Mouse (Mus musculus) ZHBTc4 (cell line): Measurements from ENCODE around the gene Wdr18.
A peak's percentile ranks its signal among the peaks of the same experiment; 100 is the strongest.

Experiments used
- DNase-seq: peaks from one replicate; pipeline ENCODE4 v3.0.0-alpha.2; 2011; ENCODE audit warnings: low read depth, low spot score

Gene Wdr18

DNA sequence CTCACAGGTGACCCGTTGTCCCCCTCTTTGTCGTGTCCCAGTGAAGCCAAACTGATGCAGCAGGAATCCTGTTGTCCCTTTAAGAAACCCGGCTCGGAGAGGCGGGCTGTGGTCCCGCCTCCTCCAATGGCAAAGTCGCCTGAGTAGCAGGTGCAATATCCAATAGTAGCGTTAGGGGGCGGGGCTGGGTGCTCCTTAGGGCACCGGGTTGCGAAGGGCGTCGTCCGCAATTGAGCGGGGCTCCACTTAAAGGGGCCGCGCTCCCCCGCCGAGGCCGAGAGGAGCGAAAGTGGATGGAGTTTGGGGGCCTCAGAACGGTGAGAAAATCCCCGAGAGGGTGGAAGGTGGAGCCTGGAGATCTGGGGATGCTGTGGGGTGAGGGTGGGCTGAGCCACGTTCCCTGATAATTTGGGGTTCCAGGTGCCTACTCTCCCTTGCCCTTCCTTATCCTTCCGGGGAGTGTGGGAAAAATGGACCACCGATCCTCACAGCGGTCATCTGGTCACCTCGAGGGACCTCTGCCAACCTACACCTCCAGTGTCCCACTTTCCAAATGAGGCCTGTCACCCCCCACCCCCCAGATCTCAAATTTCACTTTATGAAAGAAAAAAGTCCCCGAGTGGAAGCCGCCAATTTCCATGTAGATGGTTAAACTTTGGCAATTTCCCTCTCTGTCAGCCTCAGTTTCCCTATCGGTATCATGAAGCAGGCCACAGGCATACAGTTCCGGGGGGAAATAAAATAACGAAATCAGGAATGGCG lies 36.5 kb downstream of the Wdr18 start, which contains the start of gene Abca7:
Abca7 (plus strand) TSS at position 223 of the 762 bp plus-strand sequence.
- DNase-seq: peak; percentile 98

DNA sequence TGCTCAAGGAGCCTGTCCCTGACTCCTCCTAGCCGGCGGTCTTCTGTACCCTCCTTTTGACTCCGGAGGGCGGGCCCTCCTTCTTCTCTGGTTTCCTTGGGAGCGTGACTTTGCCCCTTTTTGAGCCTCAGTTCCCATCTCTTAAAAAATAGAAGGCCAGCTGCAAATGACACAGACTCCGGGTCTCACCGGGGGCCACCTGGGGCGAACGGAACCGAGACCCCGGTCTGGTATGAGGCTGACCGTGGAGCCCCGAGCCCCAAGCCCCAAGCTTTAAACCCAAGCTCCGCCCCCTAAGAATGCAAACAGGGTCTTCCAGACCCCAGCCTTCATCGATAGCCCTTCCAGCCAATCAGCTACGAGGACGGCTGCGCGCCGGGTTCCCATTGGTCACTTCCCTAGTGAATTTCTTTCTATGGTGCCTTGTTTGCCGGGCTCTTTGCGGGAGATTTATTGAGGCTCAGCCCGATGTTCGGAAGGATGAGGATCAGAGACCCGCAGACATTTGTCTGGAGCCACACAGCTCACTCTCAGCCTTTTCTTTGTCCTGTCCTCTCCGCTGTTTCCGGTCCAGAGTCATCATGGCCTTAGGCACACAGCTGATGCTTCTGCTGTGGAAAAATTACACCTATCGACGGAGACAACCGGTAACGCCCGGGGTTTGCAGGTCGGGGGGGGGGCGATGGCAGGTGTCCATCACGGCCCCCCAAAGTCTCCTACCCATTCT lies 37.2 kb downstream of the Wdr18 start:
- peak; percentile 89 for DNase-seq

DNA sequence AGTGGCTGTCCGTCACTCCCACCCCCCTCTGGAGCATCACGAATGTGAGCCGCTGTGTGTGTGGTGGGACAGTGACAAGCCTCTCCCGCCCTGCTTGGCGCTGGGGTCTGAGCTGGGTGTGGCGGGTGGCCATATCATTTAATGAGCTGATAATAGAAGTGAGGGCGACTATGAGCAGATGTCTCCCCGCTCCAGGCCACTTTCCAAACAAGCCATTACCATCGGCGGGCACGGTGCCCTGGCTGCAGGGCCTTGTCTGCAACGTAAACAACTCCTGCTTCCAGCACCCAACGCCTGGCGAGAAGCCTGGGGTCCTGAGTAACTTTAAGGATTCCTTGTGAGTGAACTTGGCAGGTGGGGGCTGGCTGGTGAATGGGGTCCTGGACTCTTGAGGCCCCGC lies 37.9 kb downstream of the Wdr18 start:
- DNase-seq: no peak

DNA sequence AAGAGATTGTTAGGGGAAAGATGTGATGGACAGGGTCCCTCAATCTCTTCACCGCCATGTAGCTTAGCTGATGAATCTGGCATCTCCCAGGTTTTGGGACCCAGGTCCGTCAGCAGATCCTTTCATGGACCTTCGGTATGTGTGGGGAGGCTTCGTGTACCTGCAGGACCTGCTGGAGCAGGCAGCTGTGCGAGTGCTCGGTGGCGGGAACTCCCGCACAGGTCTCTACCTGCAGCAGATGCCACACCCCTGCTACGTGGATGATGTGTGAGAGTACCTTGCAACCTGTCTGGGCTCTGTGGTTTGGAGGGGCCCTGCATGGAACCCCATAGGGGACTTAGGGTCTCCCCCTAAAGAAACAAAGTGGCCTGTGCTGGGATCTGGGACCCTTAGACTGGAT lies 42.0 kb downstream of the Wdr18 start:
- DNase-seq: no peak

DNA sequence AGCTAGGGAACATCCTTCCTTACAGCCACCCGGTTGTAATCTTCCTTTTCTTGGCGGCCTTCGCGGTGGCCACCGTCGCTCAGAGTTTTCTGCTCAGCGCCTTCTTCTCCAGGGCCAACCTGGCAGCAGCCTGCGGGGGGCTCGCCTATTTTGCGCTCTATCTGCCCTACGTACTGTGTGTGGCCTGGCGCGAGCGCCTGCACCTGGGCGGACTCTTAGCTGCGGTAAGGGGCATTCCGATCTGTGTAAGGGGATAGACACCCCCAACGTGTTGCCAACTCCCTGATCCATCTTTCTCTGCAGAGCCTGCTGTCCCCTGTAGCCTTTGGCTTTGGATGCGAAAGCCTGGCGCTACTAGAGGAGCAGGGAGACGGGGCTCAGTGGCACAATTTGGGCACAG lies 42.9 kb downstream of the Wdr18 start:
- no peak for DNase-seq

DNA sequence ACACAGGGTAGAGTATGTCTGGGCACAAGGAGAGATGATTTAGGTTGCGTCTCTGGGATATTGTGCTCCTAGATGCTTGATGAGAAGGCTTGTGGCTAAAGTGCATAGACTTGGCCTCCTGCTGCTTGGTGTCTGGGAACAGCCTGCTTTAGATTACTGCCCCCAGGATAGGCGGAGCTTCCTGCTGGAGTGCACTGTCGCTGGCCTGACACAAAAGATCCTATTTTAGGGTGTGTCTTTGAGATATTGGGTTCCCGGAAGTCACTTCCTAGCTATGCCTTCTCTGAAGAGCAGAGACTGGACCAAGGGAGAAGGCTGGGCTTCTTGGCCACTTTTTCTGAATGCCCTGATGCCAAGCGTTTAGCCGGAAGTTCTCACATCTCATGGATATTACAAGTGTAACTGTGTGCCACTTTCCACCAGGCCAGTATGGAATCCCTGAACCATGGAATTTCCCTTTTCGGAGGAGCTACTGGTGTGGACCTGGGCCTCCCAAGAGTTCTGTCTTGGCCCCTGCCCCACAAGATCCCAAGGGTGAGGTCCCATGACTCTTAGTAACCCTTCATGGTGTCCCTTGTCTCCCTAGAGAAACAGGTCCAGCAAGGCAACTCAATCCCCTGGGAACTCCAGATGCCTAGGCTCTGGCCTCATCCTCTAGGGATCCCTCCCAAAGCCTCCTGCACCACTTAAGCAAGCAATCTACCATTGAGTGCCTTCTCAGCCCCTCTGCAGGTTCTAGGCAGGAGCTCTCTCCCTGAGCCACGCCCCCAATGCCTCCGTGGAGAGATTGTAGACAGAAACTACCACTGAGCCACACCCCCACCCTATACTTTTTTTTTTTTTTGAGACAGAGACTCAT lies 43.7 kb downstream of the Wdr18 start:
- peak; percentile 65 for DNase-seq

DNA sequence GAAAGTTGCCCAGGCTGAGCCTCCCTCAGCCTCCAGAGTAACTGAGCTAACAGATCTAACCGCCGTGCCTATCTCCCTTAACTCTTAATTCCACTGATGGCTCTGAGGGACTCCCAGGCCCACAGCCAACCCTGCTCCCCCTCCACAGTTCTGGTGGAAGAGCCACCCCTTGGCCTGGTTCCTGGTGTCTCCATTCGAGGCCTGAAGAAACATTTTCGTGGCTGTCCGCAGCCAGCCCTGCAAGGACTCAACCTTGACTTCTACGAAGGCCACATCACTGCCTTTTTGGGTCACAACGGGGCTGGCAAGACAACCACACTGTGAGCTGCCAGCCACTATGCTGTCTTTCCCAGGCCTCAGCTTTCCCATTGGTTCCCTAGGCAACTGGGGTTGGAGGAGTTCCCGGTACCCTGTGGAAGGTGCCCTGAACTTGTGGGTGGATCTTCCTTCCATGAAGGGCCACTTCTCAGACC lies 44.3 kb downstream of the Wdr18 start:
- DNase-seq: no peak

DNA sequence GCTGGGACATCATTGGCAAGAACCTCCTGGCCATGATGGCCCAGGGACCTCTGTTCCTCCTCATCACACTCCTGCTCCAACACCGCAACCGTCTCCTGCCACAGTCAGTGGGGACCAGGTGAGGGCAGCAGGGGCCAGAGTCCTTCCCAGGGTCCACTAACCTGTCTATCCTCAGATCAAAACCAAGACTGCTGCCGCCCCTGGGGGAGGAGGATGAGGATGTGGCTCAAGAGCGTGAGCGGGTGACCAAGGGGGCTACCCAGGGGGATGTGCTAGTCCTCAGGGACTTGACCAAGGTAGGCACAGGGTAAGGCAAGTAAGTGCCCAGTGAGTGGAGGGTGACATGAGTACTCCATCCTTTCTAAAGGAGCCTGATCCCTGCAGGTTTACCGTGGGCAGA lies 51.8 kb downstream of the Wdr18 start:
- no peak for DNase-seq

DNA sequence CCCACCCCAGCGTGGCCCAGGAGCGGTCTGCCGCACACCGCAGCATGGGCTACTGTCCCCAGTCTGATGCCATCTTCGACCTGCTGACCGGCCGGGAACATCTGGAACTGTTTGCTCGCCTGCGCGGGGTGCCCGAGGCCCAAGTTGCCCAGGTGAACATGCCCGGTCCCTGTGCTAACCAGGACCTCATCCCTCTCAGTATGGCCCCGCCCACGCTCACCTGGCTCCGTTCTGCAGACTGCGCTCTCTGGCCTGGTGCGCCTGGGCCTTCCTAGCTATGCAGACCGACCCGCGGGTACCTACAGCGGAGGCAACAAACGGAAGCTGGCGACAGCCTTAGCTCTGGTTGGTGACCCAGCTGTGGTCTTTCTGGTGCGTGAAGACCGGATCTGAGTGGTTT lies 53.7 kb downstream of the Wdr18 start:
- no peak for DNase-seq

DNA sequence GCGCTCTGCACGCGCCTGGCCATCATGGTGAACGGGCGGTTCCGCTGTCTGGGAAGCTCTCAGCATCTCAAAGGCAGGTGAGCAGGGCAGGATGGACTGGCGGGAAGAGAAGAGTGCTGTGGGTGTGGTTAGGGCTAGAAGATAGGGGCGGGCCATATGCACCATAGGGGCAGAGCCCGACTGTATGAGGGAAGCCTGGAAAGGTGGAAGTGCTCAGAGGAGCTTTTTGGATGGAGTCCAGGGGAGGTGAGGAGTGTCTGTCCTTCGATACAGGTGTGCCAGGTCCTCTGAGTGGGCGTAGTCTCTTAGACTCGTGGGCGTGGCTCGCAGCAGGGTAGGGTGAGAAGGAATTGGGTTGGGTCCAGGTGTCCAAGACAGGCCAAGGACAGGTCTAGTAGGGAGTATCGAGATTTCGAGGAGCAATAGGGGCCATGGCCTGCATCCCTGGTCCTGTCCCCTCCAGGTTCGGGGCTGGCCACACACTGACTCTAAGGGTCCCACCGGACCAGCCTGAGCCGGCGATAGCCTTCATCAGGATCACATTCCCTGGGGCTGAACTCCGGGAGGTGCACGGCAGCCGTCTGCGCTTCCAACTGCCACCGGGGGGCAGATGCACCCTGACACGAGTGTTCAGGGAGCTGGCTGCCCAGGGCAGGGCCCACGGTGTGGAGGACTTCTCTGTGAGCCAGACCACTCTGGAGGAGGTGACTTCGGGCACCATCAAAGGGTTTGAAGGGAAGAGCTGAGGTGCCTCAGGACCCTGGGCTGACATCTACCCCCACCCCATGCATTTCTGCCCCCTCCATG lies 54.7 kb downstream of the Wdr18 start:
- DNase-seq: peak; percentile 56

DNA sequence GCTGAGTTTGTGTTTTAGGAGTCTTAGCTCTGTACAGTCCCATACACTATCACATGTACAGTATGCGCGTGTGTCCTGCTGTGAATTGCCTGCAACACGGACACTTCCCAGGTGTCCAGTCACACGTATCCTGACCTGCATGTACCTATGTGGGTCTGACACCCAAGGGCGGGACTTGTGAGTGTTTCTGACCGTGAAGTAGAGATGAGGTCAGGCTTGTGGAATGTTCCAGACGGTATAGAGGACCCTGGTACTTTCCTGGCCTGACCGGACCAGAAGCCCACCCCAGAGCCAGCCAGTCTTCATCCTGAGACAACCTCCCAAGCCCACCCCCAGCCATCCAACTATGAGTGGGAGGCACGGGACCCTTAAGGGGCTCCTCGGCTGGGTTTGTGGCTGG lies 55.6 kb downstream of the Wdr18 start:
- no peak for DNase-seq

DNA sequence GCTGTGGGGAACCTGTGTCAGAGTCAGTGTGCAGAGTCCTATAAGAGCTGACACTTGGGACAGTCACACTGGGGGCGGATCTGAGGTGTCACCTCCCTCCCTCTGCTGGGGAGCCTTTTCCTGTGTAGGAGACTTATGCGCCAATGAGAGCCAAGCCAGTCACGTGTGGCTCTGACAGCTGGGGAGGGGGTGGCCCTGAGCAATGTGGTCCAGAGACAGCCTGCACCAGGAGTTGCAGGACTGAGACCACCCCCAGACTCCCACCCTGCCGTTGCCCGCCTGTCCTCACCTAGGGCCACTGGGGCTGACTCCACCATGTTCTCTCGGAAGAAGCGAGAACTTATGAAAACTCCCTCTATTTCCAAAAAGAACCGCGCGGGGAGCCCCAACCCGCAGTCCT lies 56.6 kb downstream of the Wdr18 start, which contains the start of gene Arhgap45:
Arhgap45 (plus strand) TSS at position 143 of the 400 bp plus-strand sequence.
- no peak for DNase-seq

DNA sequence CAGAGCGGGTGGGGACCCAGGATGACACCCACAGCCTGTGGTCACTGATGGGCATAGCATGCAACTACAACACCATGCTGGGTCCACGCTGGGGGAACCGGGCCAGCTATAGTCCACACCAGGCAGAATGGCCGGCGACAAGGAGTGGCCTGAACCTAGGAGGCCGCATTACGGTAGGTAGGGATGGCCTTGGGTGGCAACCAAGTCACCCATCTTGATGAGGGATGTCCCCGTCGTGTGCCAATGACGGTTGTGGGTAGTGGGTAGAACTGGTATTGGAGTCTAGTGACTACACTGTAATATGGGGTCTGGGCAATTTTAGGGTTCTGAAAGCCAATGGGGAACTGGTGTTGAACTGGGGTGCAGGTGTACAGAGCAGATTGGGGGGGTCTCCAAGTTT lies 57.0 kb downstream of the Wdr18 start:
- DNase-seq: no peak

DNA sequence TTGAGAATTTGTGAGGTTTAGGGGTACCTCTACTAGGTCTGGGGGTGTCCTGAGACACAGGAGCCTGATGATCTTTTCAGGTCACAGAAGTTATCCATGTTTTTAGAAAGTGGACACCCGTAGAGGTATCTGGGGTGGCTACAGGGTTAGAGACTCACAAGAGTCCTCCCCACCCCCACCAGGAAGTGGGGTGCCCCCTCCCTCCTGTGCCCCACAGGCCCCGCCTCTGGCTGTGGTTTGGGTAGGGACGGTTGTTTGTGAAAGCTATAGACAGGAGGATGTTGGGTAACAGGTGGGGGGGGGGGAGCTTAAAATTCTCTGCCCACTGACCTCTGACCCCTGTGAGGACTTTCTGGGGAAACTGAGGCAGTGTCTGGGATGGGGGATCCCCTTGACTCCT lies 57.4 kb downstream of the Wdr18 start:
- no peak for DNase-seq

DNA sequence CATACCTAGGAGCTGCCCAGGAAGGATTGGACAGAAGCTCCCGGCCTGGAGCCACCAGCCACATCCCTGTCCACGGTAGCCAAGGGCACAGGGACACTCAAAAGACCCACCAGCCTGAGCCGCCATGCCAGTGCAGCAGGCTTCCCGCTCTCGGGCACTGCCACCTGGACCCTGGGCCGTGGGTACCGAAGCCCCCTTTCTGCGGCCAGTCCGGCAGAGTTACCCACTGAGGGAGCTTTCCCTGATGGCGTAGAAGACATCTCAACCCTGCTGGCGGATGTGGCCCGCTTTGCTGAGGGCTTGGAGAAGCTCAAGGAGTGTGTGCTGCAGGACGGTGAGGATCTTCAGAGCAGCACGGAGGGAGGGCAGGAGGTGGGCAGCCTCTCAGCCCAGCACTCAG lies 57.8 kb downstream of the Wdr18 start:
- no peak for DNase-seq

DNA sequence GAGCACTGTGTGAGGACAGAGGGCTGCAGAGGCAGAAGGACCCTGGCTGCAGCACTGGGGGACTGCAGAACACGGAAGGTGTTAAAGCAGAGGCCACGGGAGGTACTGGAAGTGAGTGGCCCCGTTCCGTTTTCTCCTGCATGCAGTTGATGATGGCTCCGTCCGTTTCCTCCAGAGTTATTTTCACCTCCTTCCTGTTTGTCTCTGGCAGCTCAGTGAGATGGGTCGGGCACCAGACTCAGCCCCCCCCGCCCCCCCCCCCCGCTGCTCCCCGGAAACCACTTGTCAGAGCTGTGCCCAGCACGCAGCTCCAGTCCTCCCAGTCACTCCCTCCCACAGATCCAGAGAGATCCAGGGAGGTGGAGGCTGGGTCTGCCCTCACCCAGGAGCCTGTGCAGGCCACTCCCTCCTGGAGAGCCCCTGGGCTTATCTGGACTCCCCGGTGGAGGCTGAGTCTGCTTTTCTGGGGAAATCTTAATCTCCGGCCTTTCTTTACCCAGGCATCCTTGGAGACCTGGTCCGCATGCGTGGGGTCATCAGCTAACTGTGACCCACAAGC lies 58.9 kb downstream of the Wdr18 start:
- DNase-seq: no peak

DNA sequence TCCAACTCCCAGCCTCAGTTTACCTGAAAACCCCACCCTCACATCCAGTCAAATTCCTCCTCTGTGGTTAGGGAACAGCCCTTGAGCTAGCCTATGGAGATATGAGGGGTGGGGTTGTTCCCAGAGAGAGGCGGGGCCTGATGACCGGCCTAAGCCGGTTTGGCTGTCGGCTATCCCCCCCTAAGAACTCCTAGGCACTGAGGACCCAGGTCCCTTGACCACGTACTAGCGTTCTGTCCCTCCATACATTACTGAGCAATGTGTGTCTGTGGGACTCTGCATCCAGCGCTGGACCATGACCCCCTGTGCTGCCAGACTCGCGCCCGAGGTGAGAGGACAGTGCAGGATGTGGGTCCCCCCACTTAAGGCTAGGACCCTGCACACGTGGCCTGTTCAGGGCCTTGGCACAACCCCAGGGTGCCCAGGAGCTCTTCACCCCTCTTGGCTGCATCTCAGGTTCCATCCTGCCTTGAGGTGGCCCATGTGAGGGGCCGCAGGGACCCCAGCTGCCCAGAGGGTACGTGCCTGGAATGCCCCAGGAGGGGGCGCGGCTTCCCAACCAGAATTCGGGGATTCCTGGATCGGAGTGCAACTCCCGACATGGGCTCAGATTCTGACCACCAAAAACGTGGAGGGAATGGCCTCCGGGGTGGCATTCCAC lies 59.6 kb downstream of the Wdr18 start:
- no peak for DNase-seq
